Mouse (Mus musculus) layer of hippocampus, postnatal 25 days (tissue): ENCODE results near the gene Dvl2. TPM values are rescaled to one million over a fixed set of nuclear protein-coding genes. Genes with fewer than 3 reads are reported as not detected.
"Not testable (repeated sequence)": the region's sequence is repeated elsewhere in the genome, so short reads cannot be mapped to it uniquely, and the experiment has no call there.

Source experiments
- DNase-seq, 2 experiments: peaks; one replicate each; pipeline ENCODE4 v3.0.0; 2022; ENCODE audit warnings: mixed read lengths in 2 of 2, low spot score in 1 of 2; ENCODE audit errors: extremely low spot score in 1 of 2
- total RNA-seq, 2 experiments: library from RNA; stranded (reverse); gene quantifications; 2 replicates each; pipeline ENCODE4 v1.2.3; 2021

Dvl2 gene
- 10 to 100 TPM; 31.2 to 37.8 TPM for total RNA-seq

- DNase-seq = peak; percentile 76 to 81
Observed at GRCm38 (mm10) chr11:70000396-70000898, at the start of gene Dvl2. TSS of gene Dvl2 (plus strand) at chr11:70000595.

- no peak for DNase-seq
Observed at GRCm38 (mm10) chr11:69950807-69951459, 49.5 kb upstream of the Dvl2 start.

GRCm38 (mm10) chr11:69952274-69952673, 48.1 kb upstream of the Dvl2 start:
- no peak for DNase-seq

GRCm38 (mm10) chr11:69953267-69953915, 47.0 kb upstream of the Dvl2 start:
- DNase-seq = no peak

GRCm38 (mm10) chr11:69955618-69956017, 44.8 kb upstream of the Dvl2 start:
- DNase-seq = not testable (repeated sequence)

- DNase-seq = no peak
Observed at GRCm38 (mm10) chr11:69956218-69956617, 44.2 kb upstream of the Dvl2 start.

GRCm38 (mm10) chr11:69960616-69961015, 39.8 kb upstream of the Dvl2 start:
- DNase-seq = no peak

GRCm38 (mm10) chr11:69961841-69962240, 38.6 kb upstream of the Dvl2 start:
- DNase-seq = no peak

GRCm38 (mm10) chr11:69964650-69965270, 35.6 kb upstream of the Dvl2 start, which contains the start of gene Cldn7:
TSS of gene Cldn7 (plus strand) at chr11:69964779.
- no peak for DNase-seq

GRCm38 (mm10) chr11:69965271-69966005, 35.0 kb upstream of the Dvl2 start:
- no peak for DNase-seq

GRCm38 (mm10) chr11:69966006-69966859, 34.2 kb upstream of the Dvl2 start:
- no peak for DNase-seq

GRCm38 (mm10) chr11:69966860-69967517, 33.4 kb upstream of the Dvl2 start:
- DNase-seq = no peak

GRCm38 (mm10) chr11:69968793-69969192, 31.6 kb upstream of the Dvl2 start:
- DNase-seq = no peak

- no peak for DNase-seq
Observed at GRCm38 (mm10) chr11:69970222-69970621, 30.2 kb upstream of the Dvl2 start.

GRCm38 (mm10) chr11:69970775-69971174, 29.6 kb upstream of the Dvl2 start:
- DNase-seq = no peak

- DNase-seq = no peak
Observed at GRCm38 (mm10) chr11:69974907-69975306, 25.5 kb upstream of the Dvl2 start.

- DNase-seq = no peak
Observed at GRCm38 (mm10) chr11:69976271-69976670, 24.1 kb upstream of the Dvl2 start.

GRCm38 (mm10) chr11:69979827-69980195, 20.6 kb upstream of the Dvl2 start:
- no peak for DNase-seq
